Mouse (Mus musculus) cerebellum, adult 2 months (tissue): ENCODE measurements around the gene Cldn4.

Experiments used
- CTCF ChIP-seq: fragments of 200-500 bp; IDR thresholded peaks from 2 replicates; pipeline ENCODE4 v1.5.1; 2011; ENCODE audit warnings: low read depth, mild to moderate bottlenecking, control low read depth, low read length, moderate library complexity, borderline replicate concordance; ENCODE audit not compliant: insufficient read depth
- POLR2A ChIP-seq: fragments of 200-500 bp; IDR thresholded peaks from 2 replicates; pipeline ENCODE4 v1.6.1; 2011; ENCODE audit warnings: low read length, control low read depth, borderline replicate concordance; ENCODE audit not compliant: insufficient read depth

DNA sequence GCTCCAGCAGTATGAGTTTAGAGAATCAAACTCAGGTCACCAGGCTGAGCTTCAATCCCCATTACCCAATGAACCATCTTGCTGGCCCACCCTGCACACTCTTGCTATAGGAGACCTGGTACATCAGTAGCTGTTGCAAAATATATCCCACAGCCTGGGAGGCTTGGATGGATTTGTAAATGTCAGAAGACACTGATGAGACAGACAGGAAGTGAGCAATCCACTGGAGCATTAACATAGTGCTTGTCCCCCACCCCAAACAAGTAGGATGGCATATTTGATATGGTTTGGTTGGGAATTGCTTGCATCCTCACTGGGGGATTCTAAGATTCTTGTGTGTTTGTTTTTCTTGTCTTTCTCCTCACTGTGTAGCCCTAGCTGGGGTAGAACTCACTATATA, 26.3 kb upstream of the Cldn4 start:
- TF ChIP-seq POLR2A (no peak), CTCF (no peak)
